Mouse (Mus musculus): ENCODE results near the gene Aqp5.

DNA sequence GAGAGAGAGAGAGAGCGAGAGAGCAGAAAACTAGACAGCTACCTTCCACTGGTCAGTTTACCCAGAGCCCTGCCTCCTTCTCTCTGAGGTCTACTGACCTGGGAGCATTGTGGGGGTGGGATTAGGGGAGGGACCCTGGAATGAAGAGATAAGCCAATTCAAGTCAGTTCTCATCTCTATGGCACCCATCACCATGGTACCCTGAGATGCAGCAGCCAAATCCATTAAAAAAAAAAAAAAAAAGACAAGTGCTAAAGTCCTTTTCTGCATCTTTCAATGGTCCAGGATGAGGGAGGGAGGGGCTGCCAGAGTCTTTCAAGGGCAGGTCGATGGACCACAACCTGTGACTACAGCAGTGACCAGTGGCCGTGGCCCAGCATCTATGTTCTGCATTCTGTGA is 15.0 kb downstream of the Aqp5 start:
- TF ChIP-seq GATA1 (IDR thresholded peaks at IDR 0.05; ENCODE audit: low read length) (no peak), TAL1 (IDR thresholded peaks at IDR 0.05; ENCODE audit: low read length) (no peak)

All from erythroblast, embryonic 14.5 days (primary cell).